Mouse (Mus musculus): ENCODE measurements around the gene Gba. TPM values are rescaled to one million over a fixed set of nuclear protein-coding genes. Genes with fewer than 3 reads are reported as not detected.

Gba gene
- polyA plus RNA-seq, 2 experiments, result 51.2 to 53.3 TPM

DNA sequence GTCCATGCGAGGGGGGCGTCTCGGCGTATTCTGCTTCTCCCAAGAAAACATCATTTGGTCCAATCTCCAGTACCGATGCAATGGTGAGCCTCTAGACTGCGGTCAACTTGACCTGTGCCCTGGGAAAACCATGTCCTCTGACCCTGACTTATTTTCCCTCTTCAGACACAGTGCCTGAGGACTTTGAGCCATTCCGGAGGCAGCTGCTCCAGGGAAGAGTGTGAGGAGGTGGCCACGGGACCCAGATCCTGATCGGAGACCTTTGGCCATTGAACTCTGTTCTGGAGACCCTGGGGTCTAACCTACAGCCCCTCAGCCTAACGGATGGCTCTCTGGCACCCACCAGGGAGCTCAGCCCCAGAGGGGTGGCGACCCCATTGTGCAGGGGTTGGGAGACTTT lies 23.6 kb downstream of the Gba start:
- Histone ChIP-seq H3K4me3 (replicated peaks; ENCODE audit: low read length) (peak overlapping the region; percentile 39), H3K9me3 (ENCODE audit: control insufficient read depth, low read length) (no peaks in the 10 kb centered on the region), H3K9ac (ENCODE audit: low read depth, low read length, severe bottlenecking) (peak overlapping the region; percentile 43; the same call in 1 of the 2 replicates), H3K4me2 (replicated peaks; ENCODE audit: low read depth, low read length, severe bottlenecking) (peak overlapping the region; percentile 72), H3K4me1 (ENCODE audit: control insufficient read depth, insufficient read depth, low read length) (peaks cover 22% of the 10 kb centered on the region), H3K36me3 (ENCODE audit: control insufficient read depth, insufficient read depth, low read length) (peaks cover 29% of the 10 kb centered on the region), H3K27ac (replicated peaks; ENCODE audit: low read depth, low read length) (no peak overlapping the region), H3K27me3 (ENCODE audit: control insufficient read depth, insufficient read depth, low read length) (no peaks in the 10 kb centered on the region)
- DNase-seq (ENCODE audit: low spot score) (no peak), ATAC-seq (ENCODE audit: low FRiP score, low read depth) (no peak)
- no peak for TF ChIP-seq POLR2A (IDR thresholded peaks at IDR 0.05; ENCODE audit: borderline replicate concordance, extremely low read depth, insufficient read depth, insufficient read length)
- 37% methylated on average over 11 of the region's 11 CpGs for WGBS

DNA sequence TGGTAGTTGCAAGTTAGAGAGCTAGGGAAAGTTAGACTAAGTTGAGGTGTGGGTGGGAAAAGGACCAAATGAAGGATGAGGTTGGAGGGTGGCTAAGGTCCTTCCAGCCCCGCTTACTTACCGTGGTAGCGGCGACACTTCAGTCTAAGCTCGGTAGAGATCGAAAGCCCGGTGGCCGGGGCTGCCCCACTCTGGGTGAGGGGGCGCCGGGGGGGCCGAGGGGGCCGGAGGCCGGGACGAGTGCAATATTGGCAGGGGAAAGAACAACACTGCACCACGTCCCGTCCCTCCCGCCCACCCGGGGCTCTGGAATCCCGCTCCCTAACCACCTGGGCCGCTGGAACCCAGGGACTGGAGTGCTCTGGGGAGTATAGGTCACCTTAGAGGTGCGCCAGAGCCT lies 24.2 kb downstream of the Gba start, which contains the start of gene Mtx1:
Gene Mtx1, minus strand, starts transcription at position 189 of the 400 bp plus-strand sequence.
- no peaks in the 10 kb centered on the region for H3K9me3 ChIP-seq (ENCODE audit: control insufficient read depth, low read length)
- DNase-seq (ENCODE audit: low spot score) (no peak), ATAC-seq (ENCODE audit: low FRiP score, low read depth) (peak; percentile 14; the same call in 1 of the 2 replicates)
- WGBS, result 6% methylated on average over 19 of the region's 21 CpGs
- H3K4me2 ChIP-seq (replicated peaks; ENCODE audit: low read depth, low read length, severe bottlenecking), result peak within 1 kb of the TSS; percentile 72
- TF ChIP-seq POLR2A (IDR thresholded peaks at IDR 0.05; ENCODE audit: borderline replicate concordance, extremely low read depth, insufficient read depth, insufficient read length), result no peak
- H3K9ac ChIP-seq (ENCODE audit: low read depth, low read length, severe bottlenecking), result peak within 1 kb of the TSS; percentile 45
- peaks cover 26% of the 10 kb centered on the region for H3K36me3 ChIP-seq (ENCODE audit: control insufficient read depth, insufficient read depth, low read length)
- H3K4me3 ChIP-seq (replicated peaks; ENCODE audit: low read length), result peak within 1 kb of the TSS; percentile 39
- no peaks in the 10 kb centered on the region for H3K27me3 ChIP-seq (ENCODE audit: control insufficient read depth, insufficient read depth, low read length)
- H3K27ac ChIP-seq (replicated peaks; ENCODE audit: low read depth, low read length), result peak within 1 kb of the TSS; percentile 91
- peaks cover 22% of the 10 kb centered on the region for H3K4me1 ChIP-seq (ENCODE audit: control insufficient read depth, insufficient read depth, low read length)

DNA sequence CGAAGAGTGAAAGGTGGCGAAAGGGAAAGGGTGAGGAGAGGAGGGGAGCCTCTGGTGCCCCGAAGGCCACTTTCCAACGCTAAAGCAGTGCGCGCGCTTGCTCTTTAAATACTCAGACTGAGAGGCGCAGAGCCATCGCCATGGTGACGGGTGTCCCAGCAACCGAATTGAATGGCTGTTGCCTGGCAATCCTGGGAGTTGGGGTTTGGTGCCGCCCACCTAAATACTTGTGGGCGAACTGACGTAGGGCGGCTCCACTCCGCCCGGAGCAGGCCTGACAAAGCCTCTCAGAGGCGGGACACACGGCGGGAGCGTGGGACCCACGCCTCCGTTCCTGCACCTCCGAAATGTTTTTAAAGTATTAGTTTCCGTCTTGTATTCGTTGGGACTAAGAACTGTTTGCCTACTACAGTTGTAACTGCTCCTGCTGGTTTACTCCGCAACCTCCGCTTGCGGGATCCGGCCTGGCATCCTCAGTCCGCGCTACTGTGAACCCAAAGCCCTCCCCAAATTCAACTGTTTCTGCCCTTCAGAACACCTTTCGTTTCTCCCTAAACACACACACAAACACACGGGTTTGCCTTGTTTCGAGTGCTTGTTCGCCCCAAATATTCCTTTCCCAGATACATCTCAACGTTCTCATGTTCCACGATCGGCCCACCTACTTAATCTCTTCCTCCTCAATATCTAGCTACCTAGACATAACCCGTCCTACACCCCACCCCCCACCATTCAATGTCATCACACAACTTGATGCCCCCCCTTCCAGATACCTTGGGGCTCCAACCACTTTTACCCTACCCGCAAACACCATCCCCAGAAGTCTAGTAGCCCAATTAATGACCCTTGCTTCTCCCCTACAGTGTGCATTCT lies 24.8 kb downstream of the Gba start:
- peak overlapping the region; percentile 45 for H3K9ac ChIP-seq (ENCODE audit: low read depth, low read length, severe bottlenecking)
- peak overlapping the region; percentile 39 for H3K4me3 ChIP-seq (replicated peaks; ENCODE audit: low read length)
- H3K27ac ChIP-seq (replicated peaks; ENCODE audit: low read depth, low read length), result peak overlapping the region; percentile 91
- ATAC-seq (ENCODE audit: low FRiP score, low read depth), result peak; percentile 89
- TF ChIP-seq POLR2A (IDR thresholded peaks at IDR 0.05; ENCODE audit: borderline replicate concordance, extremely low read depth, insufficient read depth, insufficient read length), result peak; percentile 91; the same call in 1 of the 2 replicates
- H3K9me3 ChIP-seq (ENCODE audit: control insufficient read depth, low read length), result no peaks in the 10 kb centered on the region
- peaks cover 22% of the 10 kb centered on the region for H3K4me1 ChIP-seq (ENCODE audit: control insufficient read depth, insufficient read depth, low read length)
- peaks cover 26% of the 10 kb centered on the region for H3K36me3 ChIP-seq (ENCODE audit: control insufficient read depth, insufficient read depth, low read length)
- H3K4me2 ChIP-seq (replicated peaks; ENCODE audit: low read depth, low read length, severe bottlenecking), result peak overlapping the region; percentile 72
- WGBS, result 4% methylated on average over 38 of the region's 41 CpGs
- no peaks in the 10 kb centered on the region for H3K27me3 ChIP-seq (ENCODE audit: control insufficient read depth, insufficient read depth, low read length)
- peak; percentile 95 for DNase-seq (ENCODE audit: low spot score)

DNA sequence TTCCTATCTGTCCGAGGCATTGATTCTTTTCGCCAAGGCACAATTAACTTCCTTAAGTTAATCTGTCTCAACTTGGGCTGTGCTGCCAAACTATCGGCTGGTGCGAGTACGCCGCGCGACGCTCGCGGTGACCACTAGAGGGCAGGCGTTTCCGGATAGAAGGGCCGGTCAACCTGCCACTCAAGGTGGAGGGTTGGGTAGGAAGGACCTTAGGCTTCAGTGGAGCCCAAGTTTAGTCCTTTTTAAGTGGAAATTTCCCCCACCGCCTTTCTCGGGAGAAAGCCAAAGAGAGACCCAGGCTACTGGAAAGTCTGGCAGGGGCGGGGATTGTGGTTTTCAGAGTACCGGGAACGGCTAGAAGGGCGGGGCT lies 25.4 kb downstream of the Gba start:
- Histone ChIP-seq H3K4me1 (ENCODE audit: control insufficient read depth, insufficient read depth, low read length) (peaks cover 22% of the 10 kb centered on the region), H3K9ac (ENCODE audit: low read depth, low read length, severe bottlenecking) (peak overlapping the region; percentile 45; the same call in 1 of the 2 replicates), H3K27ac (replicated peaks; ENCODE audit: low read depth, low read length) (peak overlapping the region; percentile 91), H3K4me3 (replicated peaks; ENCODE audit: low read length) (peak overlapping the region; percentile 39), H3K36me3 (ENCODE audit: control insufficient read depth, insufficient read depth, low read length) (peaks cover 19% of the 10 kb centered on the region), H3K4me2 (replicated peaks; ENCODE audit: low read depth, low read length, severe bottlenecking) (peak overlapping the region; percentile 72), H3K9me3 (ENCODE audit: control insufficient read depth, low read length) (no peaks in the 10 kb centered on the region), H3K27me3 (ENCODE audit: control insufficient read depth, insufficient read depth, low read length) (no peaks in the 10 kb centered on the region)
- DNase-seq (ENCODE audit: low spot score), result peak; percentile 84
- under 1% methylated on average over 20 of the region's 20 CpGs for WGBS
- no peak for TF ChIP-seq POLR2A (IDR thresholded peaks at IDR 0.05; ENCODE audit: borderline replicate concordance, extremely low read depth, insufficient read depth, insufficient read length)
- peak; percentile 49 for ATAC-seq (ENCODE audit: low FRiP score, low read depth)

DNA sequence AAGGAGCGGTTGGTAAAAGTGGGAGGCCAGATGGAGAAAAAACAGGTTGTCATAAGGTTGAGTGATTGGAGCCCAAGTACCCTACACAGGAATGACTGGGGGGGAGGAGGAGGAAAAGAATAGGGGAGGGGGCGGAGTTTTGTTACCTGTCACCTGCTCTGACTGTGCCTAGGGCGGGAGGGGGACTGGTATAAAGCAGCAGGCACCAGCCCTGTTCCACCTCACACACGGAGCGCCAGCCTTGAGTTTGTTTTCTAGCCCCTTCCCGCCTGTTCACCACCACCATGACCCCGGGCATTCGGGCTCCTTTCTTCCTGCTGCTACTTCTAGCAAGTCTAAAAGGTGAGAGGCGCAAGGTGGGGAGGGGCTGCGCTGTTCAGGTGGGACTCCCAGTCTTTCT lies 26.1 kb downstream of the Gba start, which contains the start of gene Muc1:
Gene Muc1, plus strand, starts transcription at position 222 of the 400 bp plus-strand sequence.
- H3K9me3 ChIP-seq (ENCODE audit: control insufficient read depth, low read length), result no peaks in the 10 kb centered on the region
- no peak for TF ChIP-seq POLR2A (IDR thresholded peaks at IDR 0.05; ENCODE audit: borderline replicate concordance, extremely low read depth, insufficient read depth, insufficient read length)
- peak within 1 kb of the TSS; percentile 39 for H3K4me3 ChIP-seq (replicated peaks; ENCODE audit: low read length)
- H3K27me3 ChIP-seq (ENCODE audit: control insufficient read depth, insufficient read depth, low read length), result no peaks in the 10 kb centered on the region
- WGBS, result 29% methylated on average over 9 of the region's 10 CpGs
- peak within 1 kb of the TSS; percentile 45 for H3K9ac ChIP-seq (ENCODE audit: low read depth, low read length, severe bottlenecking)
- DNase-seq (ENCODE audit: low spot score) (no peak), ATAC-seq (ENCODE audit: low FRiP score, low read depth) (no peak)
- H3K36me3 ChIP-seq (ENCODE audit: control insufficient read depth, insufficient read depth, low read length), result peaks cover 18% of the 10 kb centered on the region
- H3K27ac ChIP-seq (replicated peaks; ENCODE audit: low read depth, low read length), result peak within 1 kb of the TSS; percentile 91
- H3K4me1 ChIP-seq (ENCODE audit: control insufficient read depth, insufficient read depth, low read length), result peaks cover 22% of the 10 kb centered on the region
- H3K4me2 ChIP-seq (replicated peaks; ENCODE audit: low read depth, low read length, severe bottlenecking), result peak within 1 kb of the TSS; percentile 72

Measured in limb, embryonic 14.5 days (tissue).